Mouse (Mus musculus): ENCODE results near the gene Naaladl2.

The Naaladl2 gene

GRCm38 (mm10) chr3:24938507-24939182, 205.4 kb downstream of the Naaladl2 start:
- no peak for DNase-seq

DNA sequence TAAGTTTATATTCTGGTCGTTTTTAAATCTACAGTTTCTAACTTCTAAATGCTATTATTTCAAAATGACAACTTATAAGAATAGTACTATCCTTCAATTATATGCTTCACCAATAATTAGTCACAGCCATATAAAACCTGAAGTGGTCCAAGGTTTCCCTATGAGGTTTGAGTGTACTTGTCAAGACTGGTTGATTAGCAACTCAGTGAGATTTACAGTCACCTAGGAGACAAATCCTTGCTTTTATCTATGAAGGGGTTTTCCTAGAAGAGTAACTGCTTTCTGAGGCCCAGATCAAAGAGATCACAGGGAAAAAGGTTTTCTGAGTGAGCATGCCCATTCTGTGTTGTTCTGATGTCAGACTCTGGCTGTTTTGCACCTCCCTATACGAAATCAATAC, 222.2 kb downstream of the Naaladl2 start:
- DNase-seq, result no peak

GRCm38 (mm10) chr3:24921401-24921800, 222.7 kb downstream of the Naaladl2 start:
- no peak for DNase-seq

DNA sequence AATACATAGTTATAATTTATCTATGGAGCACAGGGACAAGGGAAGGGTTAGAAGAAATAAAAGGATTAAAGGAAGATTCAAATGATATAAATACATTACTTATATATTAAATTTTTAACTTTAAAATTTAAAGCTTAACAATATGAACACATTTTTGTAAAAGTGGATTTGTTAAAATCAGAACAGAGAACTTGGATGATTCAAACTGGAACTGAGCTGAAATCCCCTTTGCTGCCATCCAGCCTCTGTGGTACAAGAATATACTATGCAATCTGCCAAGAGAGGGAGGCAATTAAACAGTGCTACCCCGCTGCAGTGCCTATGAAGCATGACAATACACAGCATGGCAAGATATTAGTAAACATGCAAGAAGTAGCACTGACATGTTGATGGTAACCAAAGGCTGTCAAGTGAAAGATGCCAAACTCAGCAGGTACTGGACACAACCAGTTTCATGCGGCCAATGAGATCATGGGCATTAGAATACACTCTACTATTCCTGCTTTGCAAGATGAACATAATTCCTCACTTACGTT, 238.6 kb downstream of the Naaladl2 start:
- DNase-seq, result no peak

DNA sequence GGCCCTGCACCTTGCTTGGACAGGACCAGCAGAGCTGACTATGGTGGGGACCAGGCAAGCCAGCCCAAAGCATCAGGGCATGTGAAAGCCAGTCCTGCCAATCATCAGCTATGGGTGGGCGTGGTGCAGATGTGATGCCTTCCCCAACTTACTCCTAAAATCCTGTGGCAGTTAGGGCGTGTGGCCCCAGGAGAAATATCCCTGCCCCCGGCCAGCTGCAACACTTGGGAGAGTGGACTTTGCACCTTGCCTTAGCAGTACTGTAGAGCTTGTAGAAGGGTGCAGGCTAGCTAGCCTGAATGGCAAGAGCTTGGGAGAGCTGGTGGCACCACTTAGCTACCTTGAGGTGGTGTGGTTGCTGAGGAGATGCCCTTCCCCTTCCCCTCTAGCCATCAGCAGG, 255.3 kb downstream of the Naaladl2 start:
- peak in 1 of 2 experiments; percentile 14 for DNase-seq

- no peak for DNase-seq
Observed at GRCm38 (mm10) chr3:24872254-24872653, 271.8 kb downstream of the Naaladl2 start.

DNA sequence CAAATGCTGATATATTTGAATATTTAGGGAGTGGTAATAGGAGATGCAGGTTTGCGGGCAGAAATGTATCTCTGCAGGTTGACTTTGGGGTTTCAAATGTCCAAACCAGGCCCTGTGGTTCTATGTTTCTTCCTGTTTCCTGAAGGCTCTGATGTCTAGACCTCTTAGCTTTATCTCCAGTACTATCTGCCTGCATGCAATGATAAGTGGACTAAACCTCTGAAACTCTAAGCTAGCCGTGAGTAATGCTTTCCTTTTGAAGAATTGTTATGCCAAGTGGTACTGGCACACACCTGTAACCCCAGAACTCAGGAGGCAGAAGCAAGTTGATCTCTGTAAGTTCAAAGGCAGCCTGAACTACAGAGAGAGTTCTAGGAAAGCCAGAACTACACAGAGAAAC, 291.1 kb downstream of the Naaladl2 start:
- no peak for DNase-seq

DNA sequence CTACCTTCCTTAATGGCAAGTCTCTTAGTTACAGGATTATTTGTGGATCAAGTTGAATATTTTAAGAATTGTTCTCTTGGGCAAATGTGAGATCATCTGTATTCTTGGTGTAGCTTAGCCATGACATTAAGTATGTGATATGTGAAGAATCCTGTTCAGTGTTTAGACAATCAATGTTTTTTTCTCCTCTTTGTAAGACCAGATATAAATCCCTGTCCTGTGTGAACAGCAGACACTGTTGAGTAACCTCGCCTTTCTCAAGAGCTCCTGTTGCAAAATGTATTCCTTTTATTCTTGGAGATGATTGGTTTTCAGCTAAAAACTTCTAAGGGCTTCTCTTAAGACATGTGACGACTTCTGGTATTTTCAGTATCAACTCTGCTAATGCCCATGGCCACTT, 347.3 kb downstream of the Naaladl2 start:
- no peak for DNase-seq

- no peak for DNase-seq
Observed at GRCm38 (mm10) chr3:24787451-24788148, 356.5 kb downstream of the Naaladl2 start.

GRCm38 (mm10) chr3:24784108-24784507, 360.0 kb downstream of the Naaladl2 start:
- DNase-seq, result no peak

GRCm38 (mm10) chr3:24783462-24783829, 360.6 kb downstream of the Naaladl2 start:
- DNase-seq, result peak in 1 of 2 experiments; percentile 11

DNA sequence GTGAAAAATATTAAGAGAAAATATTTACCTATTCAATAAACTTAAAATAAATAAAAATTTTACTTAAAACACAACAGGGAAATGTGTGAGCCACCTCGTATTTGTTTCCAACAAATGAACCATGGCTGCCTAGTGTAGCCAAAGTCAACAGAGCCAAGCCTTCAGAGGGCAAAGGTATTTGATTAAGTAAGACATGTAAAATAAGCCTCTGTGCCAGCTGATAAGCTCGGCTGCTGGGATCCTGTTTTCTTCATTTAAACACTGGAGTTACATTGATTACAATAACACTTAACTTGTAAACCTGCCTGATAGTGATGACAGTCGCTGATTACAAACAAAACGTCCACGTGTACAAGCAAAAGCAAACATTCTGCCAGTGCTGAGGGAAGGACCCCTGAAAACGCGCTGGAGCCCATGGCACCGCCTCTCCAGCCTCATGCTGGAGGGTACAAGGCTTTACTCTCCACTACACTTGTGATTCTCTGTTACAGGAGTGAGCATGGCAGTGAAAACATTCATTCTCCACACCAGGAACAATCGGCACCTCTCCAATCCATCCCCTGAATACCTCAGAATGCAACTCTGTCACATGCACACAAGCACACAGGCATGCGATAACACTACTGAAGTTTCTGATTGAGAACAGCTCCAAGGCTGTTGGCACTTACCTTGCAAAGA, 361.1 kb downstream of the Naaladl2 start:
- DNase-seq, result peak; percentile 5 to 14

DNA sequence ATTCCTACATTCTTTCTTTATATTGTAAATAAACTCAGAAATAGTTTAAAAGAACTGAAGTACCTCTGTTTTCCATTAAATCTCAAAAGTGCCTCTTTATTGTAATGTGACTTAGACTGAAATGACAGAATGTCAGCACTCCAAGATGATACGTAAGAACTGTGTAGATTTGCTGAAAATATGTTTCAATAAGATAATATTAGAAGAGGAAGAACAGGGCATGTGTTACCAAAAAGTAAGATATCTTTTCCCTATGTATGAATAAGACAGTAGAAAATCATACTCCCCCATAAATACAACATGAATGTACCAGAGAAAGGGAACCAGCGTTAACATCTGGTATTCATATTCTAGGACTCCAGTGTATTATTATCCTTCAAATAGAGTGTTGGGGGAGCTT, 362.4 kb downstream of the Naaladl2 start:
- no peak for DNase-seq

DNA sequence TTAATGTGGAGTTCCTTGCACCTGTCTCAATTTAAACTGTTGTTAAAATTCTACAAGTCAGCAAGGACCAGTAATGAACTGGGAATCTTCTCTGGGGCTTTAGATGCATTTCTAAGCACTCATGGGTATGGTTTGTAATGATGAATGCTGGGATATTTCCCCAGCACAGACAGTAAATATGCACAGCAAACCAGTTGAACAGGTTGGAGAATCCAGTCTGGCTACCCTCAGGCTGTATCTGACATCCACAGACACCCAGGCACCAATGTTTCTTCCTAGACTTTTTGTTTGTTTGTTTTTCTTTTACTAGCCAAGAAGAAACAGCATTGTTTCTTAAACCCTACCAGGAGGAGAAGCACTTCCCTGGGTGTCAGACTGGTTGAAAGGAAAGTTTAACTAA, 365.6 kb downstream of the Naaladl2 start:
- DNase-seq, result no peak

- no peak for DNase-seq
Observed at GRCm38 (mm10) chr3:24749055-24749454, 395.0 kb downstream of the Naaladl2 start.

DNA sequence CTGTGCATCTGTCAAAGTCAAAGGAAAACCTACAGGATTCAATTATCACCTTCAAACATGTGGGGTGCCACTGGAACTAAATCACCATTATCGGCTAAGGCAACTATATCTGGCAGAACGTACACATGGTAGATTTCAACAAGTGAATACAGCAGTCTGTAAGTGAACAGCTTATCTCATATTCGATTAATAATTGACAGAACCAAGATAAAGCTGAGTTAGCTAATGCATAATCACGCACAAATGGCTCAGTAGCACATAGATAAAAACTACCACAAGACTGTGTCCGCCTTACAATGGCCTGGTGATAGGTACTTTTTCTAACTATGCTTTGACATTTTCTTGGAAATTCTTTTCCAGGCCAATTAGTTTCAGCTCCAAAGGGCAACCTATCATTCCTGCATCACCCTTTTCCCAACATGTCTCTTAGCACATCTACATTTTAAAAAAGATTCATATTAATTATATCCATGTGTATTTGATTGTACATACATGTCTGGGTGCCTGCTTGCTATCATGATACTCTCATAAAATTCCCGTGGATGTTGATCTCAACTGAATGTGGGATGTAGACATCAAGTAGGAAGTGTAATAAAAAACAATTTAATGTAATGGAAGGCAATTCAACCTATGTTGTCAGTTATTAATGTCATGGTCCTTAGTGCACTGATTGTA, 396.7 kb downstream of the Naaladl2 start:
- DNase-seq, result no peak

DNA sequence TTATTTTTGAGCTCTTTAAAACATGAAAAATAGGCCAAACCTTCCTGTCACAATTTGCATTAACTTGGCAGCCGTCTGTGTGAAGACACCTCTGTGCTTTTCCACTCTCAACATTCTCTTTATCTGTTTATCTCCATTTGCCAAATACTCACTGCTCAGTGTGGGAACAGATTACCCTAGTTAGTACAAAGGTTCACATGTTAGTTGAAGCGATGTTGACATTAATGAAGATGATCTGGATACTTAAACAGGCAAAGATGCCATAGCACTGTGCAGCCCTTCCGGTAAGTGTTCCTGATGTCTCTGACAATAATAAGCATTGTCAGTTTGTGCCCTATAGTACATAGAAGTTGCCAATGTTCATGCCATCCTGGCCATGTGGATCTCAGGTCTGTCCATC, 400.1 kb downstream of the Naaladl2 start:
- no peak for DNase-seq

DNA sequence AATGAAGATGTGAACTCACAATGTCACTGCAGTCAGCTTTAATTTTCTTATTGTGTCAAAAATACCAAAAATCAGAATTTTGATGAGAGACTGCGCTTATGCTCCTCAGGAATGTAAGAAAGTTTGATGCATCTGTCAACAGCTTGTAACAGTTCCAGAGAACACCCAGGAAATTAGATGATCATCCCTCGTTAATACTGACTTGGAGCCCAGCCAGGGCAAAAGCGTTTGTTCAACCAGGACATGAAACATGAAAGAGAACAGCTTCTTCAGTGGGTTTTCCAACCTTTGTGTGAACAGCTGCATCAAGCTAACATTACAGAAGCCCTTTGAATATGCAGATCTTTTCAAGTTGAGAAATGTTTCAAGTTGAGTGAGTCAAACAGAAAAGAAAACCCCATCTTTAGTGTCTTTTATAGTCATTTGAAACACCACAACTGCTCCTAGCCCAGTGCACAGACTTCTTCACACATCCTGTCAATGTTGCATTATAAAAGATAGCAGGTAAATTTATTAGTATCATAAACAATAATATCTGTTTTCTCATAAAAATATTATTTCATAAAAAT, 424.8 kb downstream of the Naaladl2 start:
- peak in 1 of 2 experiments; percentile 21 for DNase-seq

- DNase-seq, result no peak
Observed at GRCm38 (mm10) chr3:24714770-24715169, 429.3 kb downstream of the Naaladl2 start.

DNA sequence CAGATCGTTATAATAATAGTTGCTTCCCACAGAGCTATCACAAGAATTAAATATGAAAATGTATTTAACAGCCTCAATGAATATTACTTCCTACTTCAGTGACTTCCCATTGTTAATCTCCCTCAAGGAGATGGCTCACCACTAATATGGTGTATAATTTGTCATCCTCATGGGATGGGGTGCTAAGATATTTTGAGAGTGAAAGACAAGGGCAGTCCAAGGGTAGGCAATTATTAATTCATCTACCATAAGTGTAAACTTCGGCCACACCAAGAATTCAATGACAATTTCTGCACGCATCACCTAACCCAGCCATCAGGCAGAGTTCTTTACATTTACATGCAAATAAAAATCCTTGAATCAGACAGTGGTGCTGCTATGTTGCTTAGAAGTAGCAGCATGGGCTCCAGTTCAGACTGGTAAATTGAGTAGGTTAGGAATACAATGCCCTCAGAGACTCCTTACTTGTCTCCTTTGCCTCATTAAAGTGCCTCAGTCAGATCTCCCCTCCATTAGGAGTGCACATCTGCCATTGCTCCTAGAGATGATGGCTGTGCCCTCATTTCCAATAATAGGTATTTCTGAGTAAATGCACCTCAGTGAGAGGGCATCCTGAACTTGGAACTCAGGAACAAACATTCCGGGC, 438.2 kb downstream of the Naaladl2 start:
- DNase-seq, result no peak

- peak in 1 of 2 experiments; percentile 22 for DNase-seq
Observed at GRCm38 (mm10) chr3:24690162-24690915, 453.7 kb downstream of the Naaladl2 start.

- DNase-seq, result no peak
Observed at GRCm38 (mm10) chr3:24670500-24670899, 473.6 kb downstream of the Naaladl2 start.

All from lung, postnatal 4 days (tissue).